Mouse (Mus musculus) olfactory bulb, adult 2 months (tissue): ENCODE results near the gene Rsph1. TPM values are rescaled to one million over a fixed set of nuclear protein-coding genes. Genes with fewer than 3 reads are reported as not detected.

Experiments
- H3K27ac ChIP-seq: fragments of 200-500 bp; 2 replicates; pipeline ENCODE4 v1.5.1; 2012; ENCODE audit warnings: low read depth, low read length; ENCODE audit not compliant: insufficient read depth
- H3K4me1 ChIP-seq: fragments of 200-500 bp; 2 replicates; pipeline ENCODE4 v1.6.1; 2012; ENCODE audit warnings: low read length; ENCODE audit not compliant: control insufficient read depth, insufficient read depth
- H3K4me3 ChIP-seq: fragments of 200-500 bp; 2 replicates; pipeline ENCODE4 v1.5.1; 2012; ENCODE audit warnings: mild to moderate bottlenecking, low read depth, low read length, moderate library complexity; ENCODE audit not compliant: insufficient read depth
- CTCF ChIP-seq: fragments of 200-500 bp; IDR thresholded peaks from 2 replicates; pipeline ENCODE4 v1.5.1; 2012; ENCODE audit warnings: low read depth, mild to moderate bottlenecking, low read length, moderate library complexity; ENCODE audit not compliant: insufficient read depth
- POLR2A ChIP-seq: fragments of 200-500 bp; IDR thresholded peaks from 2 replicates; pipeline ENCODE4 v1.6.1; 2012; ENCODE audit warnings: mild to moderate bottlenecking, low read depth, low read length, moderate library complexity; ENCODE audit not compliant: insufficient read depth
- WGBS: fragments of 180-500 bp; shearing (Covaris S2); methylation state at CpG from one replicate; pipeline ENCODE4 v1.1.7; 2018; 5-methylcytosine and 5-hydroxymethylcytosine counted together
- polyA plus RNA-seq: library from polyadenylated mRNA; stranded (reverse); fragments of >200 nt; gene quantifications from 2 replicates; pipeline ENCODE4 v1.2.4, GENCODE M21; 2012; ENCODE audit warnings: low replicate concordance; ENCODE audit not compliant: missing spikeins, insufficient read depth, insufficient read length

The Rsph1 gene
- polyA plus RNA-seq, 1 experiment, result not detected

- no peak overlapping the region for H3K27ac ChIP-seq
- TF ChIP-seq POLR2A (no peak), CTCF (peak; percentile 44; the same call in 1 of the 2 replicates)
- 45% methylated on average over 25 of the region's 25 CpGs for WGBS
These were observed 18.2 kb upstream of the Rsph1 start for GRCm38 (mm10) chr17:31295215-31295891.

GRCm38 (mm10) chr17:31294363-31295214 lies 17.4 kb upstream of the Rsph1 start:
- Histone ChIP-seq H3K27ac (no peak overlapping the region), H3K4me1 (peaks cover 19% of the 10 kb centered on the region), H3K4me3 (no peak overlapping the region)
- 88% methylated on average over 15 of the region's 15 CpGs for WGBS
- TF ChIP-seq CTCF (no peak), POLR2A (no peak)

More at GRCm38 (mm10) chr17:31295215-31295891, 18.2 kb upstream of the Rsph1 start:
- Histone ChIP-seq H3K4me1 (peaks cover 19% of the 10 kb centered on the region), H3K4me3 (peak overlapping the region; percentile 60)

DNA sequence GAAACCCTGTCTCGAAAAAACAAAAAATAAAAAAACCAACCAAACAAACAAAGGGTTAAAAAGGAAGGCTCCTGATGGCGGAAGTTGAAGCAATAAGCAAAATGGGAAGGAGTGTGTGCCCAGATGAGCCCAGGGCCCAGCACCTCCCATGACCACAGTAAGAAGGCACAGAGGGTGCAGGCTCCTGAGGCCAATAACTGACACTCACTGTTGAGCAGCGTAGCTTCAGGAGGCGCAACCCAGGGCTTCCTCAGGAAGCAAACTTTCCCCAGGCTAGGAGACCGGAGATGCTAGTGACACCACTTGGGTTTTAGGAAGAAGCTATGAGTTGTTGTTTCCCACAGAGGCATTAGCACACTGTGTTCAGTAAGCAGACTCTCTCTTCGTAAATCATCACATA lies 13.7 kb upstream of the Rsph1 start:
- Histone ChIP-seq H3K27ac (no peak overlapping the region), H3K4me3 (no peak overlapping the region), H3K4me1 (peaks cover 8% of the 10 kb centered on the region)
- WGBS, result 75% methylated on average over 6 of the region's 6 CpGs
- TF ChIP-seq CTCF (no peak), POLR2A (no peak)

GRCm38 (mm10) chr17:31290311-31290710 lies 13.1 kb upstream of the Rsph1 start:
- Histone ChIP-seq H3K4me1 (peaks cover 4% of the 10 kb centered on the region), H3K4me3 (no peak overlapping the region), H3K27ac (no peak overlapping the region)
- no peak for TF ChIP-seq CTCF
- TF ChIP-seq POLR2A, result no peak

DNA sequence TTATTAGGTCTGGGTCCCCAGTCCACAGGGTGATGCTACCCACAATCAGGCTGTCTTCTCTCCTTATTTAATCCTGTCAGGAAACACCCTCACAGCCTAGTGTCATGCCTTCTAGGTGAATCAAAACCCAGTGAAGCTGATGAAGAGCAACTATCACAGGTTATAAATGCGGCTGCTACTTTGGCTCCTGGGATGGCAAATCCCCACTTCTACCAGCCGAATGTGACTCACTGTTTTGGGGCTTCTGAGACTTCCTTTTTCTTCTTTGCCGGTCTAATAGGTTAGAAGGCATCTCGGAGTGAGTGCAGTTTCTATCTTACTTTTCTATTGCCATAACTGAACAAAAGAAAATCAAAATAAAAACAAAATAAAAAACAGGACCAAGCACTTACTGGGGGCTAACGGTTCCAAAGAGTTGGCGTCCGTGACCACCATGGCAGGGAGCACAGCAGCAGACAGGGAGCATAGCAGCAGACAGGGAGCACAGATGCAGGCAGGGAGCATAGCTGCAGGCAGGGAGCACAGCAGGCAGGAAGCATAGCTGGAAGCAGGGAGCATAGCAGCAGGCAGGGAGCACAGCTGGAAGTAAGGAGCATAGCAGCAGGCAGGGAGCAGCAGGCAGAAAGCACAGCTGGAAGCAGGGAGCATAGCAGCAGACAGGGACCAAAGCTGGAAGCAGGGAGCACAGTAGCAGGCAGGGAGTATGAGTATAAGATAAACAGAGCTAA lies 12.0 kb upstream of the Rsph1 start:
- 30% methylated on average over 7 of the region's 7 CpGs for WGBS
- H3K4me3 ChIP-seq, result no peak overlapping the region
- TF ChIP-seq CTCF, result no peak
- no peak for TF ChIP-seq POLR2A
- H3K27ac ChIP-seq, result no peak overlapping the region
- H3K4me1 ChIP-seq, result peaks cover 4% of the 10 kb centered on the region

DNA sequence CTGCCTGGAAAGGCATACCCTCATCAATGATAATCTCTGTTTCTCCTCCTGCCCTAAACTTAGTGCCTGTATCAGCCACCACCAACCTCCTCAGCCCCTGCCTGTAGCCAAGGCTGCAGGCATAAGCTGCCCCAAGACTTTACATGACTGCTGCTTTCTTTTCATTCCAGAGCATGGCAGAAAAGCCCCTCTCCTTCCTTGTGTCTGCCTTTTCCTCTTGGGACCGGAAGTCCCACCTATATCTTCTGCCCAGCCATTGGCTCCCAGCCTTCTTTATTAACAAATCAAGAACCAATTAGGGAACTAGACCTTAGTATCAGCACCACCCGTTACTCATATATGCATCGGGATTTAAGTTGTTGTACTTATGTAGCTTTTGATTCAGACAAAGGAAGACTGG lies 10.0 kb upstream of the Rsph1 start:
- Histone ChIP-seq H3K4me1 (peaks cover 9% of the 10 kb centered on the region), H3K27ac (no peak overlapping the region), H3K4me3 (no peak overlapping the region)
- 89% methylated on average over 3 of the region's 3 CpGs for WGBS
- TF ChIP-seq CTCF, result no peak
- TF ChIP-seq POLR2A, result no peak

GRCm38 (mm10) chr17:31286492-31286891 lies 9.3 kb upstream of the Rsph1 start, which contains the start of gene Slc37a1:
Gene Slc37a1, plus strand, starts transcription at chr17:31286792.
- Histone ChIP-seq H3K27ac (no peak within 1 kb of the TSS), H3K4me3 (no peak within 1 kb of the TSS), H3K4me1 (peaks cover 9% of the 10 kb centered on the region)
- TF ChIP-seq CTCF, result no peak
- TF ChIP-seq POLR2A, result no peak
- WGBS, result 97% methylated on average over 1 of the region's 1 CpGs

DNA sequence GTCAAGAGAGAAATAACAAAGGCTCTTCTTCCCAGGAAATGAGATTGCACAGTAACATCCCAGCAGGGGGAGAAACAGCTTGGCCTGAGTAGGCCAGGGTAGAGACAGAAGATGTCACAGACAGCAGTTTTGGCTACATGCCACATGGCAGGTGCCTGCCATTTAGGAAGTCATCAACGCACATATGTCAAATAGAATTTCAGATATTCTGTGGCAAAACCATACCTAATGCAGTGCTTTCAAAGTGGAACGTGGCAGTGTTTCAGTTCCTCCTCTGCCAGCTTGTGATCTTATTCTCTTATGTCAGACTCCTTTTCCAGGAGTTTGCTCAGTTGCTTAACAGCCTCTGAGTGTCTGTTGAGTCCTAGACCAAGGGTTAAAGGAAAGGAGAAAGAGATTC lies 8.7 kb upstream of the Rsph1 start:
- Histone ChIP-seq H3K4me1 (peaks cover 9% of the 10 kb centered on the region), H3K27ac (no peak overlapping the region), H3K4me3 (no peak overlapping the region)
- 72% methylated on average over 2 of the region's 2 CpGs for WGBS
- no peak for TF ChIP-seq POLR2A
- TF ChIP-seq CTCF, result no peak

DNA sequence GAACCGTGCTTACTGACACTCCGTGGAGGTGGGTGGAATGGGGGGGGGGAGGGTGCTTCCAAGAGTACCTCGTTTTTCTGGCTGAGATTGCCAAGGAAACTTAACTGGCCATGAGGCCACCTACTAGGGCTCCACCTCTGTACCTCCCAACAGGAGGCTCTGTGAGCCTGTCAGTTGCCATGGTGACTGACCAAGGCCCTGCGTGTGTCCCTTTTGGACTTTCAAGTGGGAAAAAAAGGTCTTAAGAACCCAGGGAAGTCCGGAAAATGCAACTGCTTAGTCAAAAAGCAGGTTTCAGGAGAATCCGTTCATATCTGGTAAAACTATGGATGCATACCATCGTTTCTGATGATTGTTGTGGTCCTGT lies 5.5 kb upstream of the Rsph1 start:
- Histone ChIP-seq H3K4me3 (no peak overlapping the region), H3K4me1 (peaks cover 13% of the 10 kb centered on the region), H3K27ac (no peak overlapping the region)
- WGBS, result 23% methylated on average over 7 of the region's 7 CpGs
- TF ChIP-seq CTCF, result no peak
- no peak for TF ChIP-seq POLR2A
